Mouse (Mus musculus) right cerebral cortex, postnatal 14 days (tissue): ENCODE data around the gene Chil6.

Experiments used
- DNase-seq: peaks from one replicate; pipeline ENCODE4 v3.0.0; 2022

Chil6 gene

DNA sequence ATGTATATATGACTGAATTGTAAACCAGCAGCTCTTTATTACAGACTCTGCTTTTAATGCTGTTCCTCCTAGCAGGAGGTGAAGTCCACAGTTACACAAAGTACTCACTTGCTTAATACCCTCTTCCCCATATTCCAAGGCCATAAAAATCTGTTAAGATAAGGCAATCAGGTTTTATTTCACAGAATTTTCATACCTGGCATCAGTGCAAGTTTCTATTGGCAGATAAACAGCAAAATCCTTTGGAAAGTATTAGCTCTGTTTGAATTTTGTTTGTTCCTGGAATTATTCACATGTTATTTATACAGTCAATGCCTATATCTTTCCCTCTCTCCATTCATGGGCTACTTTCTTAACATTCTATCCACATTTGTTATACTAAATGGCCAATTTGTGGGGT is at the start of gene Chil6:
Chil6 (minus strand) TSS at position 101 of the 400 bp plus-strand sequence.
- DNase-seq, result no peak

DNA sequence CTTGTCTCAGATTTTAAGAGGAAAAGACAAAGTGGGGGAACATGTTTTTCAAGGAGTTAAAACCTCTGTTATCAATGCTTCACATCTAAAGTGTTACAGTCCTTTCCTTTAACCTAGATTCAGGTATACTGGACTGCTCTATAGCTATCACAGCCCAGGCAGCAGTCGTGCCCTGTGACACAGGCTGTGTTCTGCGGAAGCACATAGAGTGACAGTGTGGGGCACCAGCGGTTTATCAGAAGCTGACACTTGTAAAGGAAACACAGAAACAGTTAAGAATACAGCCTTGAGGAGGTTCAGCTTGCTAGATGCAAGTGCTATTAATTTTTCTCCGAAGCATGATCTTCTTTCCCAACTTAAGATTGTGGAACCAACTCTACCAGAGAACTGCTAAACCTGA is 46.6 kb upstream of the Chil6 start:
- no peak for DNase-seq

DNA sequence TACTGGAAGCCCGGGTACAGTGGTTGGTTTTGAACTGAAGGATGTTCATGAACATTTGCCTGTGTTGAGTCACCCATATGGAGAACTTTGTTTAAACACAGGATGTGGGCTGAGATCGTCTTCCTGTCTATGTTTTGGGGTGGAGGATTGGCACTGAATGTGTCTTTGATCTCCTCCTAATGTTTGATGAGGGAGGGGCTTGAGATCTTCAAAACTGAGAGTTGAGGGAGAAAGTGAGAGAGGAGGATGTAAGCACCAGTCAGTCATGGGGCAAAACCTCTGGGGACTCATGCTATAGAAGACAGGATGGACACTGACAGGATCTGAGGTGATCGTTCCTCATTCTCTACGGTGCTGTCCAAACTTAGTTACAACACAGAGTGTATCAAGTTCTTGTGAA is 43.6 kb upstream of the Chil6 start:
- no peak for DNase-seq

DNA sequence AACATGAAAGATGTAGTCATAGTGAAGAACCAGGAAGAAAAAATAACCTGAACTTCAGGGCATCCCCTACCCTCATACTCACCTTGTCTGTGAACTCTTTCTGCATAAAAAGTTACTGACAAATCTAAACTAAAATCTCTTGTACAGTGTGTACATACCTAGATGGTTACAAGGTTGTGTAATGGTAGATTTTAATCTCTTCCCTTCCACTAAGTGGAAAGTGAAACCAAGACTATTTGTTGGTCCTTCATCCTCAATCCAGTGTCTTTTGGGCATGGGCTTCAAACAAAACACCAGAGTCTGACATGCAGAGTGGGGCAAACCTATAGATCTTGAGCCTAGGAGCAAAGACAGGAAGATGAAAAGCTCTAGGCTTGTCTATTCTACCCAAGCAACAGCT is 43.0 kb upstream of the Chil6 start:
- no peak for DNase-seq

DNA sequence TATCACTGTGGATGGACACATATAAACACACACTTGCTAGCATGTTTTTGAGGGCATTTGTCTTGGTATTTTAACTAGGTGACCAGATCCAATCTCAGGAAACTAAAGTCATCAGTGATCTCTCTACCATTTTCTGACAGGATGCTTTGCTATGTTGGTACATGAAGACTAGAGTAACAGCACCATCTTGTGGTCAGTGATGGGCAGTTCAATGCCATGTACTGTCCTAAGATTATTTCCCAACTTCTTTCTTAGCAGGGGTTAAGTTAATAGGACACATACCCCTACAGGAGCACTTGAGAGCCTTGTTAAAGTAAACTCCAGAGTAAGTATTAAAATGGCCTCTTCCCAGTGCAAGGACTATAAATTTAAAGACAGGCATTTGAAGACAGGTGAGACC is 42.6 kb upstream of the Chil6 start:
- peak; percentile 11 for DNase-seq
